Mouse (Mus musculus): Measurements from ENCODE around the gene Slc9a1. TPM values are rescaled to one million over a fixed set of nuclear protein-coding genes. Genes with fewer than 3 reads are reported as not detected.

Slc9a1 gene
- total RNA-seq, 2 experiments from 2014 or later = 59.1 to 63.4 TPM

DNA sequence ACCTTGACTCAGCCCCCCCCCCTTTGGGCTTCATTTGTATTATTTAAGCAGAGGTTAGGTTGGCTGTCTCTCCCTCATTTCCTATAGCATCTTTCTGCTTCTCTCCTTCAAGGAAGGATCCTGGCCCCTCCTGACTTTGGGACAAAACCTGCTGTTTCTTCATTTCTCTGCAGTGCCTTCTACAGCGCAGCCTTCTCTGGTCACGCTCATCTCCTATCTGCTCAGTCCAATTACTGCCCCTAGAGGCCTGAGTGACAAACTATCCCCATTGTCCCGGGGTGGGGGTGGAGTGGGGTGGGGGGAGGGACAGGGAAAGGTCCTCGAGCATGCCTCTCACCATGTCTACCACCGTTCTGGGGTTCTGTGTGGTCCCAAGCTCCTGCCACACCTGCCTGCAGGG is 27.8 kb downstream of the Slc9a1 start:
- no peak overlapping the region for H3K4me3 ChIP-seq
- H3K27ac ChIP-seq = no peak overlapping the region
- TF ChIP-seq CTCF (conservative IDR thresholded peaks at IDR 0.05) = 0 out of 2 replicates have a peak, but pooled peaks have one; percentile 26
- DNase-seq (ENCODE audit: low spot score in 2 of 2) = no peak

GRCm38 (mm10) chr4:133397961-133398360 is 28.5 kb downstream of the Slc9a1 start:
- Histone ChIP-seq H3K27ac (peak overlapping the region; percentile 46; the same call in 1 of the 2 replicates), H3K4me3 (no peak overlapping the region)
- DNase-seq (ENCODE audit: low spot score in 2 of 2) = no peak
- TF ChIP-seq CTCF (conservative IDR thresholded peaks at IDR 0.05) = no peak

DNA sequence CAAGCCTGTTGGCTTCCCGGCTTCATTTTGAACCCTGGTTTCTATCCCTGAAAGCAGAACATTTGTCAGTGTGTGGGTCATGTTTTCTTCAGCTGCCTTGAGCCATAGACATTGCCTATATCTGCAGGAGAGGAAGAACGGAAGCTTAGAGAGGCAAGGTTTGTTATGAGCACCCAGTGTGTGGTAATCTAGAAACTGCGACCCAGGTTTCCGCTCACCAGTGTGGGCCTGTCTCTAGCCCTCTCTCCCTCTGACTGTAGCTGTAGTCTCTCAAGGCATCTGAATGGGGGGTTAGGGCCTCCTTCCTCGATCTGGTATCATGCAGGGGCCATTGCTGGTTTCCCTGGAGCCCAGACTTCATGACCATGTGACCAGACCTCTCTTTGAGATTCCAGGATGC is 29.1 kb downstream of the Slc9a1 start:
- TF ChIP-seq CTCF (conservative IDR thresholded peaks at IDR 0.05) = no peak
- no peak overlapping the region for H3K4me3 ChIP-seq
- no peak for DNase-seq (ENCODE audit: low spot score in 2 of 2)
- no peak overlapping the region for H3K27ac ChIP-seq

- H3K27ac ChIP-seq = peak overlapping the region; percentile 25; the same call in 1 of the 2 replicates
- no peak for DNase-seq (ENCODE audit: low spot score in 2 of 2)
- TF ChIP-seq CTCF (conservative IDR thresholded peaks at IDR 0.05) = no peak
Measured at GRCm38 (mm10) chr4:133399509-133399908, 30.0 kb downstream of the Slc9a1 start.

DNA sequence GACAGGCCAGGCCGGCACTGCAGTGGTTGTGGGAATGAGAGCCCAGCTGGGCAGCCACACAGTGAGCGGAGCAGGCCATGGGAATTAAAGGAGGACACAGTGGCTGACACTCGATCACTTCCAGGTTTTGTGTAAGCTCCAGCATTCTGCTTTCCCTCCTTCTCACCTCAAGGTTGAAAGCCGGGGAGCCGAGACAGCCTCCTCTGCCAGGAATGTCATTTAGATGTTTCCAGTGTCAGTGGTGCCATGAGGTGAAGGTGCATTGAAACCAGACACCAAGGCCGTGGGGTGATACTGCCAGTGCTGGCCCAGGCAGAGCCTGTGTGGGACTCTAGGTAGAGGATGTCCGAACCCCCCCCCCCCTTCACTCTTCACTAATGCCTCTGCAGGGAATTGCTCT is 30.6 kb downstream of the Slc9a1 start:
- no peak overlapping the region for H3K27ac ChIP-seq
- no peak for TF ChIP-seq CTCF (conservative IDR thresholded peaks at IDR 0.05)
- no peak overlapping the region for H3K4me3 ChIP-seq
- no peak for DNase-seq (ENCODE audit: low spot score in 2 of 2)

More at GRCm38 (mm10) chr4:133399509-133399908, 30.0 kb downstream of the Slc9a1 start:
- no peak overlapping the region for H3K4me3 ChIP-seq

- DNase-seq (ENCODE audit: low spot score in 2 of 2) = no peak
- Histone ChIP-seq H3K27ac (0 out of 2 replicates have a peak overlapping the region, but pooled peaks have one; percentile 1), H3K4me3 (no peak overlapping the region)
- no peak for TF ChIP-seq CTCF (conservative IDR thresholded peaks at IDR 0.05)
Measured at GRCm38 (mm10) chr4:133402011-133402410, 32.5 kb downstream of the Slc9a1 start.

DNA sequence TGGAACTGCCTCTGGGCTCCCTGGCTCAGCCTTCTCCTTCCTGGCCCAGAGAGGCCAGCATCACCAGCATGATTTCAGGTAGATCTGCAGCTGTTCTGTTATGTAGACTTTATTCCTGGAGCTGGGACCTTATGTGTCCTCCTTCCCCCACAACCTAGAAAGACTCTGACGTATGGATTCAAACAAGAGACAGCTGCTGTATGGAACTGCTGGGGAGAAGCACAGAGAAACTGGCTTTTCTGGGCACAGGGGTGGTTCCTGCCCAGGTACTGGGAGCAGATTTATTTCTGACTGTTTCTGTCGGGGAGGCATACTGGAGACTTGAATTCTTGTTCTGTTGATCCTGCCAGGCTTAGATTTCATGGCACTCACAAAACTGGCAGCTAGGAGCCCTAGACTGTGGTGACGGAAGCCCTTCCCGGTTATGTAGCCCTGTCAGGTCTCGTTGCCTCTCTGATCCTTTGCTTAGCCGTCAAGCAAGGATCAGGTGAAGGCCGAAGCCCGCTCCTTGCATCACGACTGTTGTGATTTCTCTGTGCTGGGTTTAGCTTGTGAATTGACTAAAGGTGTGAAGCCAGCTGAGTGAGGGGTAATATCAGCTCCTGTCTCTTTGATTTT is 34.2 kb downstream of the Slc9a1 start:
- no peak overlapping the region for H3K4me3 ChIP-seq
- DNase-seq (ENCODE audit: low spot score in 2 of 2) = no peak
- no peak overlapping the region; the same call in 1 of the 2 replicates for H3K27ac ChIP-seq
- no peak for TF ChIP-seq CTCF (conservative IDR thresholded peaks at IDR 0.05)

GRCm38 (mm10) chr4:133404256-133404655 is 34.8 kb downstream of the Slc9a1 start:
- no peak for TF ChIP-seq CTCF (conservative IDR thresholded peaks at IDR 0.05)
- Histone ChIP-seq H3K27ac (no peak overlapping the region; the same call in 1 of the 2 replicates), H3K4me3 (no peak overlapping the region)
- no peak for DNase-seq (ENCODE audit: low spot score in 2 of 2)

GRCm38 (mm10) chr4:133406313-133407056 is 37.0 kb downstream of the Slc9a1 start:
- no peak for TF ChIP-seq CTCF (conservative IDR thresholded peaks at IDR 0.05)
- no peak overlapping the region for H3K4me3 ChIP-seq
- peak overlapping the region; percentile 39; the same call in 1 of the 2 replicates for H3K27ac ChIP-seq

DNA sequence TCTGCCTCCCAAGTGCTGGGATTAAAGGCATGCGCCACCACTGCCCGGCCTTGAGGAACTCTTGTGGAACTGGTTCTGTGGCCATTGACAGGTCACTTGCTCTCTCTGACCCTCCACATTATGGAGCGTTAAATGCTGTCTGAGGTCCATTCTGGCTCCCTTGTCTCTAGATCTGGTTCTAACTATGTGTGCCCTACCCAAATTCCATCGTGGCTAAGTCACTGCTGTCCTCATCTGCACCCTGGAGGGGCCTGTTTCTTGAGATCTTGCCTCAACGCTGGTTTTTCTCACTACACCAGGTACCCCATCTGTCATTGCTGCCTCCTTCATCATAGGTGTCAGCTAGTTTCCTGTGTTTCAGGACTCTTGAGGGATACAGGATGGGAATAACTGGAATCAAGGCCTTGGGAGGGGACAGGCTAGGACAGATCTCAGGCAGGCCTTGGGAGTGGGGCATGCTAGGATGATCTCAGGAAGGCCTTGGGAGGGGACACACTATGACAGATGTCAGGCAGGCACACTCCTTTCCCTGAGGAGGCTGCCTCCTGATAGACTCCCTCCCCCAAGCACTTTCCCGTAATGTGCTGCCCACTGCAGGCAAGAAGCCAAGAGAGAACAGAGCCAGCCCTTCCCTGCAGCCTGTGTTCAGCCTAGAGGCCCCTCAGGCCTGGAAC is 37.7 kb downstream of the Slc9a1 start:
- peak overlapping the region; percentile 72 for H3K27ac ChIP-seq
- peak in 1 of 2 experiments; percentile 30 for DNase-seq (ENCODE audit: low spot score in 2 of 2)
- TF ChIP-seq CTCF (conservative IDR thresholded peaks at IDR 0.05) = no peak
- H3K4me3 ChIP-seq = no peak overlapping the region

More at GRCm38 (mm10) chr4:133406313-133407056, 37.0 kb downstream of the Slc9a1 start:
- DNase-seq (ENCODE audit: low spot score in 2 of 2) = no peak

DNA sequence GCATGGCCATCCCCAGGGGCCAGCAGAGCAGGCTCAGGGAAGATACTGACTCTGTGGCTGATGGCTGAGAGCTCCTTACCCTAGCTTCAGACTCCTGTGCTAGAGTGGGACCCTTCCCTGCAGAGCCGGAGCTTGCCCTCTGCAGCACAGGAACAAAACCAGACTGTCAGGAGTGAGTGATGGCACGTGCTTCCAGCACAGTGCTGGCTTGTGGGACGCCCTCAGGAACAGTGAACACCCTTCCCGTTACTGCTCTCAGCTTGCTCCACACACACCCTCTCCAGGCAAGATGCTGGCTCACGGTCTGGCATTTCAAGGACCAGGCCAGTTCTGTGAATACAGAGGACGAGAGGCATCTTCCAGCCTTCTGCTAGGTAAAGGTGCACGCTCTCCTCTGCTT is 38.5 kb downstream of the Slc9a1 start:
- no peak overlapping the region for H3K4me3 ChIP-seq
- DNase-seq (ENCODE audit: low spot score in 2 of 2) = no peak
- peak overlapping the region; percentile 72 for H3K27ac ChIP-seq
- TF ChIP-seq CTCF (conservative IDR thresholded peaks at IDR 0.05) = no peak

DNA sequence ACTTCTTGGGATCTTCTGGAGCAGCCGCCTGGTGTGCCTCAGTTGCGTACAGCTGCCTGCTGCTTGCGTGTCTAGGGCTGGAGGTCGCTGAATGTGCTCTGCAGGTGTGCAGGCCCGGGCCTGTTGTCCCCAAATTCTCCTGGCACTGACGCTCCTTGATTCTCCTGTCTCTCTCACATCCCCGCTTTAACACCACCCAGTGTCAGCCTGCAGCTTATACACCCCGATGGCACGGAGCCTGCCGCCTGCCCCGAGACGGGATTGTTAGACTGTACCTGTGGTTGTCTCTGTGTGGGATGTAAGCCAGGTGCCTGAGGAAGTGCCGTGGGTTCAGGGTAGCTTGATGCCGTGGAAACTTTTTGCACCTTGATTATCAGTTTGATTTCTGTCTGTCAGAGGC is 41.5 kb downstream of the Slc9a1 start:
- DNase-seq (ENCODE audit: low spot score in 2 of 2) = no peak
- no peak for TF ChIP-seq CTCF (conservative IDR thresholded peaks at IDR 0.05)
- Histone ChIP-seq H3K27ac (no peak overlapping the region), H3K4me3 (no peak overlapping the region)

DNA sequence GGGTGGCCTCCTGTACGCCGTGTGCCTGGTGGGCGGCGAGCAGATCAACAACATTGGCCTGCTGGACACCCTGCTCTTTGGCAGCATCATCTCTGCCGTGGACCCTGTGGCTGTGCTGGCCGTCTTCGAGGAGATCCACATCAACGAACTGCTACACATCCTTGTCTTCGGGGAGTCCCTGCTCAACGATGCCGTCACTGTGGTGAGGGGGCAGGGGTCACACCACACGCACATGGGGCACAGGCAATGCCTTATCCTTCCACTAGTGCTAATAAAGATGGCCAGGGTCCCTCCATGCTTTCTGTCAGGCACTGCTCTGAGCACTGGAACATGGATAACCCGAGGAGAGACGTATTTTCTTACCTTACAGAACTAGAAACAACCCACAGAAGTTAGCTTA is 42.6 kb downstream of the Slc9a1 start:
- TF ChIP-seq CTCF (conservative IDR thresholded peaks at IDR 0.05) = no peak
- DNase-seq (ENCODE audit: low spot score in 2 of 2) = no peak
- H3K4me3 ChIP-seq = no peak overlapping the region
- no peak overlapping the region for H3K27ac ChIP-seq
